Mouse (Mus musculus): ENCODE measurements at regions not wholly inside any gene's neighbourhood (a gene's known extent, or its start where the extent isn't known, plus 50 kb on each side); places are given as distances from the start of the nearest gene placed in this dataset.

DNA sequence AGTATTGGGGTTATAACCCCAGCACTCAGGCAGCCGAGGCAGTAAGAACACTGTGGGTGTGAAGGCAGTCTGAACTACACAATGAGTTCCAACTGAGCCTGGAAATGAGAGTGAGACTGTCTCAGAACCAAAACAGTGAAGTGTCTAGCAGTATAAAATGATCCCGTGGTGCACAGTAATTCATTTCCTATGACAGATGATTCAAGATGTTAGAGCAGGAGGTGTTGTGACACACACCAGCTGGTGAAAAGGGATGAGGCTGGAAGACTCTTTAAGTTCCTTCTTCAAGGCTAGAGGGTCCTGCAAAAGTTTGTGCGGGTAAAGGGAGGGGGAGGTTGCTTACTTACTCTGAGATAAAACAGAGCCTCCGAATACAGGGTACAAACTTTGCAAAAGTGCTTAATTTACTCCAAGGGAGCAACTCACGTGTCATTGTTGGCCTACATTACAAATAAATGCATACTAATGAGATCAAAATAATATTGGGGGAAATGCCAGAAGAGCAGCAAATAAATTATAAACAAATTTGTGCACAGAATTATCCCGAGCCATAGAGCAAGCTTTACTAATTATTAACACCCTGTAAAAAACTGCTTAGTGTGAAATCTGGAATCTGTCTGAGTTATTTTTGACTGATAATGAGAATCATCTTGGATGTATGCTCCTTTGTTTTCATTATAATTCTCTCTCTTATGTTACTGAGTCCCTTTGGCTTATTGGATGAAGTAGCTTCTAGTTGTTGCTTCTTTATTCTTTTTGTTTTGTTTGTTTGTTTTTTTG lies 382.0 kb upstream of the Zic4 start:
- Histone ChIP-seq H3K27ac (ENCODE audit: low read length) (no peak overlapping the region), H3K9ac (replicated peaks; ENCODE audit: low read depth) (no peak overlapping the region), H3K9me3 (ENCODE audit: low read length) (no peaks in the 10 kb centered on the region), H3K36me3 (ENCODE audit: insufficient read depth, low read length) (no peaks in the 10 kb centered on the region), H3K4me3 (ENCODE audit: low read depth, low read length) (no peak overlapping the region), H3K4me1 (ENCODE audit: insufficient read depth, low read depth, low read length) (no peaks in the 10 kb centered on the region), H3K27me3 (replicated peaks; ENCODE audit: insufficient read depth, low read length) (no peaks in the 10 kb centered on the region), H3K4me2 (replicated peaks; ENCODE audit: low read depth, low read length) (no peak overlapping the region)
- no peak for ATAC-seq
- no peak for DNase-seq (ENCODE audit: low spot score)
- TF ChIP-seq EP300 (IDR thresholded peaks at IDR 0.05), result no peak
- TF ChIP-seq CTCF (IDR thresholded peaks at IDR 0.05), result no peak
- WGBS, result 46% methylated on average over 6 of the region's 6 CpGs

DNA sequence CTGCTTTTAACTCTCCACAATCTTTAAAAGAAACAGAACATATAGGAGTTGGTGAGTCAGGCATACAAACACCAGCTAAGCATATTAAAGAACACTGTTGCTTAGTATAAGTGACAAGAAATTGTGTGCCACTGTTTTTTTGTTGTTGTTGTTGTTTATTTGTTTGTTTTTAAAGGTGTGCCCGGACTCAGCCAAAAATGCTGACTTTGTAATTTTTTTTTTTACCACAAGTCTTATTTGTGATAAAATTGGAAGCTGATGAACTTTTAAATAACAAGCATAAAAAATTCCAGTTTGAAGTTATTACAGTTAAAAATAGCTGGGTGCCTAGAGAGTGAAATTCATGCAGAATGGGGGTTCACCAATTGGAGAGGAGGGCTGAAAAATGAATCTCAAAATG lies 363.0 kb upstream of the Zic4 start:
- TF ChIP-seq EP300 (IDR thresholded peaks at IDR 0.05) (no peak), CTCF (IDR thresholded peaks at IDR 0.05) (no peak)
- Histone ChIP-seq H3K9me3 (ENCODE audit: low read length) (0 out of 2 replicates have a peak, but pooled peaks cover 3% of the 10 kb centered on the region), H3K4me3 (ENCODE audit: low read depth, low read length) (no peak overlapping the region), H3K36me3 (ENCODE audit: insufficient read depth, low read length) (no peaks in the 10 kb centered on the region), H3K4me2 (replicated peaks; ENCODE audit: low read depth, low read length) (no peak overlapping the region), H3K27ac (ENCODE audit: low read length) (no peak overlapping the region), H3K4me1 (ENCODE audit: insufficient read depth, low read depth, low read length) (no peaks in the 10 kb centered on the region), H3K9ac (replicated peaks; ENCODE audit: low read depth) (no peak overlapping the region), H3K27me3 (replicated peaks; ENCODE audit: insufficient read depth, low read length) (no peaks in the 10 kb centered on the region)
- DNase-seq (ENCODE audit: low spot score), result no peak
- 59% methylated on average over 1 of the region's 1 CpGs for WGBS
- ATAC-seq, result no peak

DNA sequence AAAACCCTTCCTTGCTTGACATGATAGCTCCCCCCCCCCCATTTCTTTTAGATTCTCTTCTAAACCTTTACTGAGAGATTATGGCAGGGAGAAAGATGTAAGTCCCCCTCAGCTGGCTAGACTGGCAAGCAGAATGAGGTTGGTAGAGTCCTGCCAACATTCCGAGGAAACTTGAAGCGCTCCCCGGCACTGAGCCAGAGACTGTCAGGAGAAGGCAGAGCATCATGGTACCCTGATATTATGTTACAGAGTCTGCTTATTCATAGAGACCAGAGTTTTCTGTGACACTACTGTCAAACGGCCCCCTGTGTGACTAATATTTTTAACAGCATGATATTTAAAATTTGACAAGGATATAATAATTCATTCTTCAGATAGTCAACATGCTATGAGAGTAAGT lies 358.0 kb upstream of the Zic4 start:
- no peak overlapping the region for H3K4me2 ChIP-seq (replicated peaks; ENCODE audit: low read depth, low read length)
- no peak overlapping the region for H3K27ac ChIP-seq (ENCODE audit: low read length)
- ATAC-seq (no peak), DNase-seq (ENCODE audit: low spot score) (no peak)
- H3K36me3 ChIP-seq (ENCODE audit: insufficient read depth, low read length), result no peaks in the 10 kb centered on the region
- TF ChIP-seq EP300 (IDR thresholded peaks at IDR 0.05), result no peak
- no peak for TF ChIP-seq CTCF (IDR thresholded peaks at IDR 0.05)
- peaks cover 6% of the 10 kb centered on the region; the same call in 1 of the 2 replicates for H3K9me3 ChIP-seq (ENCODE audit: low read length)
- H3K4me1 ChIP-seq (ENCODE audit: insufficient read depth, low read depth, low read length), result no peaks in the 10 kb centered on the region
- WGBS, result 70% methylated on average over 4 of the region's 4 CpGs
- no peak overlapping the region for H3K9ac ChIP-seq (replicated peaks; ENCODE audit: low read depth)
- no peak overlapping the region for H3K4me3 ChIP-seq (ENCODE audit: low read depth, low read length)
- no peaks in the 10 kb centered on the region for H3K27me3 ChIP-seq (replicated peaks; ENCODE audit: insufficient read depth, low read length)

DNA sequence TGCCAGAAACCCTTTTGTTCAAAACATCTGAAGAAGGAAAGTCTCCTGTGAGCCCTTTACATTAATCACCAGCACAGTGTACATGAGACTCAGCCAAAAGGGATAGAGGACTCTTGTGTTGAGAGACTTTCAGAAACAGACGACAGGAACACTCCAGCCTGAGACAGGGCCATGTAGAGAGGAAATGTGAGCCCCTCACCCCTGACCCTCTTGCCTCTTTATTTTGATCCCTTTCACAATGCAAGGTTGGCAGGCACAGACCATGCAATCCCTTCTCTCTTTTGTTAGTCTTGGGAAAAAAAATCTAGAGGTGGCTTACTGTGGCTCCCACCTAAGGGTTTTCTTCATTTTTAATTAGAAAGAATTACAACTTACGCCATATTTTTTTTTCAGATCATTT lies 321.7 kb upstream of the Zic4 start:
- no peaks in the 10 kb centered on the region for H3K36me3 ChIP-seq (ENCODE audit: insufficient read depth, low read length)
- ATAC-seq (no peak), DNase-seq (ENCODE audit: low spot score) (no peak)
- no peak overlapping the region for H3K4me3 ChIP-seq (ENCODE audit: low read depth, low read length)
- no peak for TF ChIP-seq CTCF (IDR thresholded peaks at IDR 0.05)
- TF ChIP-seq EP300 (IDR thresholded peaks at IDR 0.05), result no peak
- H3K4me2 ChIP-seq (replicated peaks; ENCODE audit: low read depth, low read length), result no peak overlapping the region
- H3K9ac ChIP-seq (replicated peaks; ENCODE audit: low read depth), result no peak overlapping the region
- H3K9me3 ChIP-seq (ENCODE audit: low read length), result no peaks in the 10 kb centered on the region
- no peaks in the 10 kb centered on the region for H3K4me1 ChIP-seq (ENCODE audit: insufficient read depth, low read depth, low read length)
- H3K27ac ChIP-seq (ENCODE audit: low read length), result no peak overlapping the region
- 45% methylated on average over 2 of the region's 2 CpGs for WGBS
- H3K27me3 ChIP-seq (replicated peaks; ENCODE audit: insufficient read depth, low read length), result no peaks in the 10 kb centered on the region

DNA sequence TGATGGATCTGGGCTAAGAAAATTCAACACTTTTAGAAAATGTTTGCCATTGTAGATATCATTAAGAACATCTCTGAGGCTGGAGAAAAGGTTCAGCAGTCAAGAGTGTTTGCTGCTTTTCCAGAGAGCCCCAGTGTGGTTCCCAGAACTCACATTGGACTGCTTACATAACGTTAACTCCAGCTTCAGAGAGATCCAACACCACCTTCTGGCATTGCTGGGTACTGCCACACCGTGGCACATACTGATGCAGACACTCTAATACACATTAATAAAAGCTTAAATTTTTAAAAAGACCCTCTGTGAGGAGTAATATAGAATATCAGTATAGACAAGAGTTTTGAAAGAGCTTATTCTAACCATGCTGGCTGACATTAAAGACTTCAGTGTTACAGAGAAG lies 313.6 kb upstream of the Zic4 start:
- H3K27me3 ChIP-seq (replicated peaks; ENCODE audit: insufficient read depth, low read length), result no peaks in the 10 kb centered on the region
- H3K4me1 ChIP-seq (ENCODE audit: insufficient read depth, low read depth, low read length), result no peaks in the 10 kb centered on the region
- no peak overlapping the region for H3K4me3 ChIP-seq (ENCODE audit: low read depth, low read length)
- H3K9me3 ChIP-seq (ENCODE audit: low read length), result no peaks in the 10 kb centered on the region
- TF ChIP-seq CTCF (IDR thresholded peaks at IDR 0.05), result no peak
- TF ChIP-seq EP300 (IDR thresholded peaks at IDR 0.05), result no peak
- H3K9ac ChIP-seq (replicated peaks; ENCODE audit: low read depth), result no peak overlapping the region
- no peaks in the 10 kb centered on the region for H3K36me3 ChIP-seq (ENCODE audit: insufficient read depth, low read length)
- no peak for DNase-seq (ENCODE audit: low spot score)
- no peak overlapping the region for H3K4me2 ChIP-seq (replicated peaks; ENCODE audit: low read depth, low read length)
- no peak overlapping the region for H3K27ac ChIP-seq (ENCODE audit: low read length)
- ATAC-seq, result no peak
- 26% methylated on average over 2 of the region's 2 CpGs for WGBS

- H3K36me3 ChIP-seq (ENCODE audit: insufficient read depth, low read length), result no peaks in the 10 kb centered on the region
- 51% methylated on average over 4 of the region's 4 CpGs for WGBS
- no peaks in the 10 kb centered on the region for H3K27me3 ChIP-seq (replicated peaks; ENCODE audit: insufficient read depth, low read length)
- no peak overlapping the region for H3K27ac ChIP-seq (ENCODE audit: low read length)
- H3K4me2 ChIP-seq (replicated peaks; ENCODE audit: low read depth, low read length), result no peak overlapping the region
- H3K9me3 ChIP-seq (ENCODE audit: low read length), result no peaks in the 10 kb centered on the region
- no peak for ATAC-seq
- H3K4me1 ChIP-seq (ENCODE audit: insufficient read depth, low read depth, low read length), result no peaks in the 10 kb centered on the region
- DNase-seq (ENCODE audit: low spot score), result no peak
- no peak overlapping the region for H3K4me3 ChIP-seq (ENCODE audit: low read depth, low read length)
- no peak overlapping the region for H3K9ac ChIP-seq (replicated peaks; ENCODE audit: low read depth)
- TF ChIP-seq EP300 (IDR thresholded peaks at IDR 0.05) (no peak), CTCF (IDR thresholded peaks at IDR 0.05) (no peak)
Measured at GRCm38 (mm10) chr9:91053065-91053793, 309.0 kb upstream of the Zic4 start.
